Mouse (Mus musculus) midbrain, postnatal 0 days (tissue): ENCODE results near the gene 1700024P04Rik. TPM values are rescaled to one million over a fixed set of nuclear protein-coding genes. Genes with fewer than 3 reads are reported as not detected.

ENCODE experiments used
- ATAC-seq: fragments of 200-750 bp; cut with Nextera tagmentation; 2 replicates; pipeline ENCODE4 v1.8.0; 2017; ENCODE audit warnings: moderate number of reproducible peaks, mild to moderate bottlenecking, moderate TSS enrichment, moderate library complexity; ENCODE audit not compliant: low FRiP score
- DNase-seq: peaks from one replicate; pipeline ENCODE4 v3.0.0-alpha.2; 2015; ENCODE audit warnings: low spot score
- H3K27ac ChIP-seq: fragments of 300-500 bp; sonication (generic); 2 replicates; pipeline ENCODE4 v1.5.1; 2014; ENCODE audit warnings: low read depth, mild to moderate bottlenecking, low read length, mixed read lengths
- H3K27me3 ChIP-seq: fragments of 300-500 bp; sonication (generic); 2 replicates; pipeline ENCODE4 v1.6.1; 2014; ENCODE audit warnings: low read length, control low read depth, mixed read lengths; ENCODE audit not compliant: insufficient read depth
- H3K36me3 ChIP-seq: fragments of 300-500 bp; sonication (generic); 2 replicates; pipeline ENCODE4 v1.6.1; 2014; ENCODE audit warnings: low read length, control low read depth, mixed read lengths; ENCODE audit not compliant: insufficient read depth
- H3K4me1 ChIP-seq: fragments of 300-500 bp; sonication (generic); 2 replicates; pipeline ENCODE4 v1.6.1; 2014; ENCODE audit warnings: mild to moderate bottlenecking, control low read depth, antibody characterized with exemption, low read length, mixed read lengths; ENCODE audit not compliant: insufficient read depth
- H3K4me2 ChIP-seq: fragments of 300-500 bp; sonication (generic); 2 replicates; pipeline ENCODE4 v1.6.1; 2014; ENCODE audit warnings: low read depth, mild to moderate bottlenecking, low read length, mixed read lengths; ENCODE audit not compliant: poor library complexity, severe bottlenecking
- H3K4me3 ChIP-seq: fragments of 300-500 bp; sonication (generic); 2 replicates; pipeline ENCODE4 v1.5.1; 2014; ENCODE audit warnings: low read depth, mild to moderate bottlenecking, low read length, moderate library complexity
- H3K9ac ChIP-seq: fragments of 300-500 bp; sonication (generic); replicated peaks from 2 replicates; pipeline ENCODE4 v1.6.1; 2014; ENCODE audit warnings: mild to moderate bottlenecking, low read length, moderate library complexity, mixed read lengths; ENCODE audit not compliant: poor library complexity, severe bottlenecking
- H3K9me3 ChIP-seq: fragments of 300-500 bp; sonication (generic); 2 replicates; pipeline ENCODE4 v1.6.1; 2016; ENCODE audit warnings: low read length, control low read depth
- CTCF ChIP-seq: IDR thresholded peaks from 2 replicates; pipeline ENCODE4 v1.5.1; 2016; ENCODE audit warnings: antibody characterized with exemption, mild to moderate bottlenecking
- WGBS: fragments of 180-500 bp; shearing (Covaris S2); extraction: QIAGEN DNeasy Blood & Tissue Kit; methylation state at CpG from one replicate; pipeline ENCODE4 v1.1.7; 2014; 5-methylcytosine and 5-hydroxymethylcytosine counted together
- polyA plus RNA-seq: library from polyadenylated mRNA; unstranded; fragments of >200 nt; fragmentation: Nextera tagmentation; extraction: Ambion mirVana; gene quantifications from 2 replicates; pipeline ENCODE4 v1.2.1, GENCODE M21; 2015
- total RNA-seq: library from RNA; depleted of rRNA; stranded (reverse); fragments of >200 nt; gene quantifications from 2 replicates; pipeline ENCODE4 v1.2.3, GENCODE M21; 2014; rRNA removed

Gene 1700024P04Rik
- not detected in 2 replicates for total RNA-seq
- not detected in 2 replicates for polyA plus RNA-seq

DNA sequence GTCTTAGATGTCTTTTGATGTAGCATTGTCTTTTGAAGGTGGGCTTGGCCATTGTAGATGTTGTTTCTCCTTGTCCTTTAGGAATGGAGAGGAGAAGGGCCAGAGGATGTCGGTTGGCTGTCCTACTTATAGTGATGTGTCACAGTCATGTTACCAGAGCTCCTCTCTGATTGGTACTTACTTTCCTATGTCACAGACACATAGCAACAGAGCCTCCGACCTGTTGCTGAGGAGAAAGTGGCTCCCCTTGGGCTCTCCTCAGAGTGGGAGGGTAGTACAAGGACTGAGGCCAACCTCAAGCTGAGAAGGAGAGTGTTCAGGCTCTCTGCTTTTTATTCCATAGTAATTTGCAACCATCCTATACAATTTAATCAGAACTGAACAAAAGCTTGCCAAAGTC lies at the start of gene 1700024P04Rik:
Gene 1700024P04Rik (minus strand): TSS at position 101 of the 400 bp plus-strand sequence.
- WGBS: 70% methylated on average over 2 of the region's 2 CpGs
- no peaks in the 10 kb centered on the region for H3K27me3 ChIP-seq
- no peak within 1 kb of the TSS for H3K4me2 ChIP-seq
- DNase-seq (no peak), ATAC-seq (no peak)
- no peak within 1 kb of the TSS for H3K4me3 ChIP-seq
- TF ChIP-seq CTCF: no peak
- H3K4me1 ChIP-seq: no peaks in the 10 kb centered on the region
- H3K9me3 ChIP-seq: no peaks in the 10 kb centered on the region
- no peaks in the 10 kb centered on the region for H3K36me3 ChIP-seq
- H3K9ac ChIP-seq: no peak within 1 kb of the TSS
- no peak within 1 kb of the TSS for H3K27ac ChIP-seq

DNA sequence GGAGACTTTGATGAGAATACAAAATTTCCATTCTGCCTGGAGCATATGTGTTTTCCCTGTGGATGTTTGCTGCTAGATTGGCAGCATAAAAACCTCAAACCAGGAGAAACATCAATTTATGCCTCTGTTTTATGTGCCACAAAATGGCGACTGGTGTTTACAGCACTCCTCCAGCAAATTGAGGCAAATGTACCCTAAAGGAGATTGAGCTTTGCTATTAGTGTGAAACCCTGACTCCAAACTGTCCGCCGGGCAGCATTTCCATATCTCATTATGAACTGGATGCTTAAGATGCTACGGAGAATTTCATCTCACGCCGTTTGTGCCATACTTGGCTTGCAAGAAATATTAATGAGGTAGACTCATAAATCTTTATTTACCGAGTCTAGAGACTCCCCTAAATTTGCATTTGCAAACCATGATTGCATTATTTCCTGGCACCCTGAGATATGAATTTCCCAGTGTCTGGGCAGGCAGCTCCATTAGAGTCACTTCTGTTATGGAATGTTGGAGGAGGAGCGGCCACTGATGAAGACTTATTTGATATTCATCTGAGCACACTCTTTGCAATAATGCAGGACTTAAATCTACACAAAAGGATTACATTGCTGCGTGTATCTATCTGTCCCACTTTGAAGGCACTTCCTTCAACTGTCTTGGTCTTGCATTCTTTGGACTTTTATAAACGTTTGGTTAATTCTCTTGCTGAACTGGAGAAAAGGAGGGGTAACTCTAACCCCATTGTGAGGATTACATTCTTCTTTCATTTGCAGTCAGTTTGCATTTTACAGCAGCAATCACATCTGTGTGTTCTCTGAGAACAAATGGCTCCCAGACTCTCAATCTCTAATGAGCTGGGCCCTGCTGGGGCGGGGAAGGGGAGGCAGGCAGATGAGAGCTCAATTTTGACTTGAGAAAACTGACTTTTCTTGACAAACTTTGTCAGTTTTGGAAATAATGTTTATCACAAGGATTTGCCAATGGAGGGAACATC lies 47.2 kb upstream of the 1700024P04Rik start:
- Histone ChIP-seq H3K9me3 (no peaks in the 10 kb centered on the region), H3K9ac (no peak overlapping the region), H3K36me3 (no peaks in the 10 kb centered on the region), H3K4me3 (no peak overlapping the region), H3K4me2 (0 out of 2 replicates have a peak overlapping the region, but pooled peaks have one; percentile 9), H3K27me3 (no peaks in the 10 kb centered on the region), H3K27ac (peak overlapping the region; percentile 57), H3K4me1 (peaks cover 5% of the 10 kb centered on the region; the same call in 1 of the 2 replicates)
- ATAC-seq (0 out of 2 replicates have a peak, but pooled peaks have one; percentile 27), DNase-seq (peak; percentile 53)
- 27% methylated on average over 11 of the region's 11 CpGs for WGBS
- no peak for TF ChIP-seq CTCF

DNA sequence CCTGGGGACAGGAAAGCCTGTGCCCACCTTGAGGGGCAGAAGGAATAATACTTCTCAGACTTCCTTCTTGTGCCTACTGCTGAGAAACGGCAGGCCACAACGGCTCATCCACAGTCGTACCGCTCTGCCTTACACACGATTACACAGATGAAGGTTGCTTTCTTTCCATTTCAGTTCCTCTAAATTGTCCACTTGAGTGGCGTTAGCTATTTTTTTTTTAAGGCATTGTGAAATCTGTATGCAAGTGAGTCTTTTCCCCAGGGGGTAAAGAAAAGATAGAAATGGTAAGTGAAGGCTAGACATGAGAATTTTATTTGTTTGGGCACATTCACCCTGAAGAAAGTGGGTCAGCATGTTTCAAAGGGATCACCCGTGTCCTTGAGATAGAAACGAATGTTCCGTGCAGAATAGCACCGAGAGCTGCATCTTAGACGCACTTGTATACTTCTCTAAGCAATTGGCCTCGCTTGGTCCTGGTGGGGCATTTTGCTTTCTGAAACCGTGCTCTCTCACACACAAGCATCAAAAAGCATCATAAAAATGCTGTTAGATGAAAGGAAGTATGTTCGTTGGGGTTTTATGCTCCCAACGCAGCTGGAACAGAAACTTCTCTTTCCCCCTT lies 46.3 kb upstream of the 1700024P04Rik start:
- Histone ChIP-seq H3K4me1 (peaks cover 5% of the 10 kb centered on the region; the same call in 1 of the 2 replicates), H3K4me3 (no peak overlapping the region), H3K4me2 (peak overlapping the region; percentile 9; the same call in 1 of the 2 replicates), H3K36me3 (no peaks in the 10 kb centered on the region), H3K9ac (no peak overlapping the region), H3K27ac (peak overlapping the region; percentile 57), H3K9me3 (no peaks in the 10 kb centered on the region), H3K27me3 (no peaks in the 10 kb centered on the region)
- WGBS: 17% methylated on average over 15 of the region's 15 CpGs
- TF ChIP-seq CTCF: no peak
- no peak for ATAC-seq
- peak; percentile 14 for DNase-seq

DNA sequence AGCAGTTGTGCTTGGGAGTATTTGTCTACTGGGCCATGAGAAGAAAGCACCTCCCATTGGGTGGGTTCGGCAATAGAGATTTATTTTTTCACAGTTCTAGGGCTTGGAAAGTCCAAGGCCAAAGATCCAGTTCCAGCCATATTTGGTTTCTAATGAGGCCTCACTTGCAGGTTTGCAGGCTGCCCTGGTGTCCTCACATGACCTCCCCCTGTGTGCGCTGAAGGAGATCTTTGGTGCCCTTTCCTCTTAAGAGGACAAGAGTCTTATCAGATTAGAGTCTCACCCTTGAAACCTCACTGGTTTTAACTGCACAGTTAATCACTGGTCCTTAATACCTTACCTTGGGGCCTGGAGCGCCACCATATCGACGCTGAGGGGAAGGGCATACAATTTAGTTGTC lies 40.9 kb upstream of the 1700024P04Rik start:
- H3K4me2 ChIP-seq: no peak overlapping the region
- H3K36me3 ChIP-seq: no peaks in the 10 kb centered on the region
- WGBS: 68% methylated on average over 5 of the region's 5 CpGs
- H3K9me3 ChIP-seq: no peaks in the 10 kb centered on the region
- no peak overlapping the region for H3K4me3 ChIP-seq
- TF ChIP-seq CTCF: no peak
- DNase-seq (no peak), ATAC-seq (no peak)
- no peak overlapping the region for H3K27ac ChIP-seq
- H3K9ac ChIP-seq: no peak overlapping the region
- no peaks in the 10 kb centered on the region for H3K4me1 ChIP-seq
- H3K27me3 ChIP-seq: no peaks in the 10 kb centered on the region

DNA sequence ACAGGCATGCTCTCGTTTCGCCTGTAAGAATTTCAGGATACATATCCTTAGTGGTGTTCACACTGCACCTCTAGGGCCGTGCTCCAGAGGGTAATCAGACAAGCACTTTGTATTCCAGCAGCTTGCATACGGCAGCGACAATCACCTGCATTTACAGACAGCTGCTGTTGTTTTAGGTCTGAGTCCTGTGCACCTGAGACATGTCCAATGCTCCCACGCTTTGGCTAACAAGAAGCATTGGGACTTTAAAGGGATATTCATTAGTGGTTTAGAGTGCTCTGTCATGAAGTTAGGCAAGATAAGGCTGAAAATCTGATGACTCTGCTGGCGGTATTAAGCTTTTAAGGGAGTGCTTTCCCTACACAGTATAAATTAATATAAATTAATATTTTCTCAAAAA lies 37.7 kb upstream of the 1700024P04Rik start:
- no peaks in the 10 kb centered on the region for H3K9me3 ChIP-seq
- WGBS: 45% methylated on average over 7 of the region's 7 CpGs
- no peak for TF ChIP-seq CTCF
- no peaks in the 10 kb centered on the region for H3K4me1 ChIP-seq
- H3K9ac ChIP-seq: no peak overlapping the region
- H3K36me3 ChIP-seq: no peaks in the 10 kb centered on the region
- H3K27me3 ChIP-seq: no peaks in the 10 kb centered on the region
- no peak overlapping the region for H3K27ac ChIP-seq
- DNase-seq (no peak), ATAC-seq (no peak)
- H3K4me2 ChIP-seq: no peak overlapping the region
- H3K4me3 ChIP-seq: no peak overlapping the region

DNA sequence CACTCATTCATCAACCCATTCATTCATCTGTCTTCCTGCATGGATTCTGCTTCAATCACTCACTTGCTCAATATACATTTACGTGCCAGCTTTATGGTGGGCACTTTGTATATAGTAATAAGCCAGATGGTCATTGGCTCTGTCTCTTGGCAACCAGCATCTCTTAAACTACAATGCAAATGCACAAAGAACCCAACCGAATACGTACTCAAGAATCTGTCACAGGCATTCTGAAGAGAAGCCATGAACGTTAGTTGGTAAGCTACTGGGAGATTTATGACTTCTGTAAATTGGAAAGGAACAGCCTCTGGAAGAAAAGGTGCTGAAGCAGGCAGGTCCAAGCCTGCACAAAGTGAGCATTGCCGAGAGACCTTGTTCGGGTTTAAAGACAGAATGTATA lies 36.8 kb upstream of the 1700024P04Rik start:
- no peak for TF ChIP-seq CTCF
- DNase-seq (no peak), ATAC-seq (no peak)
- Histone ChIP-seq H3K27me3 (no peaks in the 10 kb centered on the region), H3K27ac (no peak overlapping the region), H3K4me1 (no peaks in the 10 kb centered on the region), H3K4me3 (no peak overlapping the region), H3K9ac (no peak overlapping the region), H3K4me2 (no peak overlapping the region), H3K36me3 (no peaks in the 10 kb centered on the region), H3K9me3 (no peaks in the 10 kb centered on the region)
- 59% methylated on average over 6 of the region's 6 CpGs for WGBS
